Mouse (Mus musculus) forebrain, embryonic 15.5 days (tissue): ENCODE data around the gene Gsta2. TPM values are rescaled to one million over a fixed set of nuclear protein-coding genes. Genes with fewer than 3 reads are reported as not detected.
A peak's percentile ranks its signal among the peaks of the same experiment; 100 is the strongest.
"Not testable (repeated sequence)": the region's sequence is repeated elsewhere in the genome, so short reads cannot be mapped to it uniquely, and the experiment has no call there.

ENCODE experiments used
- ATAC-seq: fragments of 200-750 bp; cut with Nextera tagmentation; replicated peaks from 2 replicates; pipeline ENCODE4 v1.8.0; 2017; ENCODE audit warnings: mild to moderate bottlenecking, moderate TSS enrichment, moderate library complexity
- H3K27ac ChIP-seq: fragments of 300-500 bp; sonication (generic); replicated peaks from 2 replicates; pipeline ENCODE4 v1.5.1; 2015; ENCODE audit warnings: mild to moderate bottlenecking, inconsistent platforms
- H3K27me3 ChIP-seq: fragments of 300-500 bp; sonication (generic); 2 replicates; pipeline ENCODE4 v1.6.1; 2015; ENCODE audit warnings: inconsistent platforms
- H3K36me3 ChIP-seq: fragments of 300-500 bp; sonication (generic); 2 replicates; pipeline ENCODE4 v1.6.1; 2015; ENCODE audit warnings: mild to moderate bottlenecking, inconsistent platforms
- H3K4me1 ChIP-seq: fragments of 300-500 bp; sonication (generic); 2 replicates; pipeline ENCODE4 v1.6.1; 2015; ENCODE audit warnings: inconsistent platforms
- H3K4me2 ChIP-seq: fragments of 300-500 bp; sonication (generic); replicated peaks from 2 replicates; pipeline ENCODE4 v1.6.1; 2015; ENCODE audit warnings: mild to moderate bottlenecking, inconsistent platforms
- H3K4me3 ChIP-seq: fragments of 300-500 bp; sonication (generic); 2 replicates; pipeline ENCODE4 v1.5.1; 2015; ENCODE audit warnings: mild to moderate bottlenecking, inconsistent platforms
- H3K9ac ChIP-seq: fragments of 300-500 bp; sonication (generic); replicated peaks from 2 replicates; pipeline ENCODE4 v1.6.1; 2015; ENCODE audit warnings: mild to moderate bottlenecking, inconsistent platforms
- H3K9me3 ChIP-seq: fragments of 300-500 bp; sonication (generic); 2 replicates; pipeline ENCODE4 v1.6.1; 2016; ENCODE audit warnings: inconsistent platforms
- WGBS: fragments of 180-500 bp; shearing (Covaris S2); methylation state at CpG from one replicate; pipeline ENCODE4 v1.1.7; 2015; ENCODE audit warnings: mixed read lengths; 5-methylcytosine and 5-hydroxymethylcytosine counted together
- polyA plus RNA-seq: library from polyadenylated mRNA; unstranded; fragments of >200 nt; fragmentation: Nextera tagmentation; extraction: Ambion mirVana; gene quantifications from 2 replicates; pipeline ENCODE4 v1.2.1, GENCODE M21; 2015

Gsta2 gene
- polyA plus RNA-seq, 1 experiment from 2014 or later = not detected

GRCm38 (mm10) chr9:78342494-78342893 is 13.1 kb downstream of the Gsta2 start:
- H3K4me1 ChIP-seq, H3K4me3 ChIP-seq, H3K4me2 ChIP-seq, H3K27me3 ChIP-seq, H3K9me3 ChIP-seq, H3K36me3 ChIP-seq, H3K27ac ChIP-seq, ATAC-seq, H3K9ac ChIP-seq: not testable (repeated sequence)
- WGBS = 90% methylated on average over 4 of the region's 4 CpGs

GRCm38 (mm10) chr9:78340324-78340723 is 15.3 kb downstream of the Gsta2 start:
- H3K27me3 ChIP-seq, H3K4me1 ChIP-seq, H3K9me3 ChIP-seq, H3K9ac ChIP-seq, H3K4me3 ChIP-seq, H3K36me3 ChIP-seq, H3K4me2 ChIP-seq, H3K27ac ChIP-seq: not testable (repeated sequence)
- 11% methylated on average over 8 of the region's 8 CpGs for WGBS
- 0 out of 2 replicates have a peak, but pooled peaks have one; percentile 29 for ATAC-seq

- H3K9ac ChIP-seq, H3K27ac ChIP-seq, H3K4me1 ChIP-seq, H3K36me3 ChIP-seq, H3K9me3 ChIP-seq, H3K4me3 ChIP-seq, ATAC-seq, H3K4me2 ChIP-seq, H3K27me3 ChIP-seq: not testable (repeated sequence)
These were observed 18.5 kb downstream of the Gsta2 start for GRCm38 (mm10) chr9:78337050-78337449.

GRCm38 (mm10) chr9:78327289-78327688 is 28.3 kb downstream of the Gsta2 start, which contains the start of gene Omt2b:
TSS of gene Omt2b (plus strand) at chr9:78327589.
- 92% methylated on average over 1 of the region's 1 CpGs for WGBS
- ATAC-seq, H3K27me3 ChIP-seq, H3K27ac ChIP-seq, H3K36me3 ChIP-seq, H3K4me2 ChIP-seq, H3K4me1 ChIP-seq, H3K9ac ChIP-seq, H3K9me3 ChIP-seq, H3K4me3 ChIP-seq: not testable (repeated sequence)

- no peaks in the 10 kb centered on the region for H3K9me3 ChIP-seq
- H3K27me3 ChIP-seq = no peaks in the 10 kb centered on the region
- H3K9ac ChIP-seq = no peak overlapping the region
- no peaks in the 10 kb centered on the region for H3K36me3 ChIP-seq
- H3K27ac ChIP-seq = no peak overlapping the region
- no peak for ATAC-seq
- no peaks in the 10 kb centered on the region for H3K4me1 ChIP-seq
- no peak overlapping the region for H3K4me3 ChIP-seq
- H3K4me2 ChIP-seq = no peak overlapping the region
- WGBS = 34% methylated on average over 1 of the region's 1 CpGs
These were observed 36.1 kb downstream of the Gsta2 start for GRCm38 (mm10) chr9:78319499-78319898.

GRCm38 (mm10) chr9:78314696-78315095 is 40.9 kb downstream of the Gsta2 start, which contains the start of gene Omt2a:
TSS of gene Omt2a (minus strand) at chr9:78314796.
- Histone ChIP-seq H3K4me2 (no peak within 1 kb of the TSS), H3K27me3 (no peaks in the 10 kb centered on the region), H3K36me3 (no peaks in the 10 kb centered on the region), H3K9me3 (no peaks in the 10 kb centered on the region), H3K27ac (no peak within 1 kb of the TSS), H3K4me1 (no peaks in the 10 kb centered on the region), H3K9ac (no peak within 1 kb of the TSS), H3K4me3 (no peak within 1 kb of the TSS)
- ATAC-seq = no peak
- 81% methylated on average over 2 of the region's 2 CpGs for WGBS

- not testable (repeated sequence) for H3K9ac ChIP-seq, ATAC-seq, H3K27me3 ChIP-seq, H3K27ac ChIP-seq, H3K4me1 ChIP-seq, H3K36me3 ChIP-seq, H3K9me3 ChIP-seq, H3K4me3 ChIP-seq, H3K4me2 ChIP-seq
- 84% methylated on average over 3 of the region's 3 CpGs for WGBS
These were observed 47.5 kb downstream of the Gsta2 start for GRCm38 (mm10) chr9:78308122-78308521.

- H3K9ac ChIP-seq, H3K36me3 ChIP-seq, H3K4me1 ChIP-seq, H3K27me3 ChIP-seq, H3K4me3 ChIP-seq, H3K27ac ChIP-seq, ATAC-seq, H3K9me3 ChIP-seq, H3K4me2 ChIP-seq: not testable (repeated sequence)
- 56% methylated on average over 1 of the region's 1 CpGs for WGBS
These were observed 56.4 kb downstream of the Gsta2 start for GRCm38 (mm10) chr9:78299143-78299542.

GRCm38 (mm10) chr9:78298232-78298631 is 57.4 kb downstream of the Gsta2 start:
- no peak for ATAC-seq
- H3K27ac ChIP-seq = no peak overlapping the region
- no peaks in the 10 kb centered on the region for H3K9me3 ChIP-seq
- WGBS = 88% methylated on average over 1 of the region's 1 CpGs
- no peak overlapping the region for H3K4me2 ChIP-seq
- no peaks in the 10 kb centered on the region for H3K36me3 ChIP-seq
- H3K4me3 ChIP-seq = no peak overlapping the region
- no peaks in the 10 kb centered on the region for H3K4me1 ChIP-seq
- H3K27me3 ChIP-seq = no peaks in the 10 kb centered on the region
- no peak overlapping the region for H3K9ac ChIP-seq

- 15% methylated on average over 6 of the region's 6 CpGs for WGBS
- H3K36me3 ChIP-seq, H3K4me3 ChIP-seq, H3K4me2 ChIP-seq, H3K4me1 ChIP-seq, H3K9ac ChIP-seq, H3K27me3 ChIP-seq, ATAC-seq, H3K27ac ChIP-seq, H3K9me3 ChIP-seq: not testable (repeated sequence)
These were observed 59.5 kb downstream of the Gsta2 start for GRCm38 (mm10) chr9:78296089-78296488.

GRCm38 (mm10) chr9:78294781-78295180 is 60.8 kb downstream of the Gsta2 start:
- not testable (repeated sequence) for H3K4me2 ChIP-seq, H3K9ac ChIP-seq, H3K9me3 ChIP-seq, H3K27ac ChIP-seq, ATAC-seq, H3K27me3 ChIP-seq, H3K4me1 ChIP-seq, H3K4me3 ChIP-seq, H3K36me3 ChIP-seq
- 78% methylated on average over 7 of the region's 7 CpGs for WGBS

- ATAC-seq, H3K27ac ChIP-seq, H3K9me3 ChIP-seq, H3K9ac ChIP-seq, H3K4me2 ChIP-seq, H3K4me1 ChIP-seq, H3K27me3 ChIP-seq, H3K36me3 ChIP-seq, H3K4me3 ChIP-seq: not testable (repeated sequence)
- 67% methylated on average over 1 of the region's 1 CpGs for WGBS
These were observed 61.9 kb downstream of the Gsta2 start for GRCm38 (mm10) chr9:78293683-78294082.

- H3K4me3 ChIP-seq, H3K9ac ChIP-seq, H3K9me3 ChIP-seq, H3K36me3 ChIP-seq, ATAC-seq, H3K4me2 ChIP-seq, H3K27ac ChIP-seq, H3K4me1 ChIP-seq, H3K27me3 ChIP-seq: not testable (repeated sequence)
- WGBS = 92% methylated on average over 8 of the region's 8 CpGs
These were observed 63.1 kb downstream of the Gsta2 start for GRCm38 (mm10) chr9:78292462-78292861.
